Mouse (Mus musculus) adrenal gland, adult 8-10 months (tissue): ENCODE measurements around the gene Atf2. TPM values are rescaled to one million over a fixed set of nuclear protein-coding genes. Genes with fewer than 3 reads are reported as not detected.
"Not testable (repeated sequence)": the region's sequence is repeated elsewhere in the genome, so short reads cannot be mapped to it uniquely, and the experiment has no call there.

ENCODE experiments used
- DNase-seq: peaks from one replicate; pipeline ENCODE4 v3.0.0; 2022
- total RNA-seq, 4 experiments: library from RNA; stranded (reverse); gene quantifications; 2 replicates each; pipeline ENCODE4 v1.2.4; 2022

Atf2 gene
- 10 to 100 TPM; 78.4 to 95.2 (median 88.5) TPM for total RNA-seq

DNA sequence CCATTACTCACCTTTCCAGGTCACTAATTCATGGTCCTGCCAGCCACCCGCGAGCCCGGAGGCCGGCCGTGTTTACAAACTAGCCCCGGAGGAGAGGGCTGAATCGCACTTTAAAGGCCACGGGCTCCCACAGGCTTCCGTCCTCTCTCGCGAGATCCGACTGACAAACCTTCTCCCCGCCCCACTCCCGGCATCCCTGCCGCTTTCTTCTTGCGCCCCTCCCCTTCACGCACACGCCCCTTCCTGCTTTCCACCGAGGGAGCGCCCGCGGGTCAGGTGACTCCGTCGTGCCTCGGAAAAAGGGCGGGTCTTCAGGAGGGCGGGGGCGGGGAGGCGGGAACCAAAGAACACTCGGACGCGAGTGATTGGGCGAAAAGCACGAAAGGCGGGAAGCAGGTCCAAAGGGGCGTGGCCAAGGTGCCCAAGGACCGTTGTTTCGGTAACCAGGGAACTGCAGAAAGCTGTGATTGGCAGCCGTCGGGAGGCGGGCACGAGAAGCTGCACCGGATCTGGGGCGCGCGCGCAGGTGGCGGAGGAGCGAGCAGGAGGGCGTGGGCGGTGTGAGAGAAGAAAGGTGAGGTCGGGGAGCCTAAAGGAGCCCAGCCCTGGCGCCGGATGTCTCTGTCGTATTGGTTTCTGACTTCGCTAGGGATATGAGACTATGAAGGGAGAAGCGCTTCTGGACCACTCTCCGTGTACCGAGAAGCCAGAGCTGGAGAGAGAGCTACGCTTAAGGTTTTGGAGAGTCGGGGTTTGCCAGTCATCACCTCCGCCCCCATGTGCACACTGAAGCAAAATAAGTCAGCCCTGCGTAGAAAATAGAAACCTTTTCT lies at the start of gene Atf2:
Gene Atf2, minus strand, starts transcription at position 176 of the 833 bp plus-strand sequence.
- peak; percentile 99 for DNase-seq

DNA sequence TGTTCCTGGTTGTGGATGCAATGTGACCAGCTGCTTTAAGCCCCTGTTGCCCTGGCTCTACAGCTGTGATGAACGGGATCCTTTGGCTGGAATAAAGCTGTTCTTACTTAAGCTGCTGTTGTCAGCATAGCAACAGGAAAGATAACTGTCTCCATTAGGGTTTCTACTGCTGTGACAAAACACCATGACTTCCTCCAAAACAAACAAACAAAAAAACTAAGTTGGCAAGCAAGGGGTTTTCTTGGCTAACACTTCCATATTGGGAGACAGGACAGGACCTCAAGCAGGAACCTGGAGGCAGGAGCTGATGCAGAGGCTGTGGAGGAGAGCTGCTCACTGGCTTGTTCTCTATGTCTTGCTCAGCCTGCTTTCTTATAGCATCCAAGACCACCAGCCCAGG lies 48.8 kb upstream of the Atf2 start:
- DNase-seq, result no peak

- DNase-seq, result no peak
These were observed 48.0 kb upstream of the Atf2 start for GRCm38 (mm10) chr2:73940471-73940870.

GRCm38 (mm10) chr2:73938896-73939295 lies 46.5 kb upstream of the Atf2 start:
- no peak for DNase-seq

DNA sequence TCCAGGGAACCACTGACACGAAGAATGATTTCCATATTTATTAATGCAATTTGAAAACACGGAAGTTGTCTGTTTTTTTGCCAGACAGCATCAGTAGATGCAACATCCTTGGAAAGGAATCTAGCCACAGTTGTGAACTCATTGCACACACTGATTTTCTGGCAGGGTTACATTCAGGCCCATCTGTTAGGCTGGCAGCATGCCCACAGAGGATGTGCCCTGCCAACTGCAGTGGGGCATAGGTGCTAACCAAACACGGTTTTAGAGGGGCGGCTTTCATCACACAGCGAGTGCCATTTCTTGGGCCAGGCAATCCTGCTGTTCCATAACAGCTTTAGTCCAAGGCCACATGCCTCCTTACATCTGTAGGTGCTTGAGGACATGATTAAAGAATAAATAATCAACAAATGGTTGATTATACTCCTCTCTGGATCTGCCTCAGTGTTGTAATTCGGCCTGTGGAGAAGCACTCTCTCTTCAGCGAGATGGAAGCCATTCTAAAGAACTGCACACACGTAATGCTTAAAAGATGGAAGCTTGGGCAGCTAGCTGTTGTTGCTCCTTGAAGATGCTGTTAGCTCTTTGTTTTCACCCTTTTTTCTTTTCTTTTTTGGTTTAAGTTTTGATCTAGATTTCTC lies 40.4 kb upstream of the Atf2 start:
- DNase-seq, result no peak

DNA sequence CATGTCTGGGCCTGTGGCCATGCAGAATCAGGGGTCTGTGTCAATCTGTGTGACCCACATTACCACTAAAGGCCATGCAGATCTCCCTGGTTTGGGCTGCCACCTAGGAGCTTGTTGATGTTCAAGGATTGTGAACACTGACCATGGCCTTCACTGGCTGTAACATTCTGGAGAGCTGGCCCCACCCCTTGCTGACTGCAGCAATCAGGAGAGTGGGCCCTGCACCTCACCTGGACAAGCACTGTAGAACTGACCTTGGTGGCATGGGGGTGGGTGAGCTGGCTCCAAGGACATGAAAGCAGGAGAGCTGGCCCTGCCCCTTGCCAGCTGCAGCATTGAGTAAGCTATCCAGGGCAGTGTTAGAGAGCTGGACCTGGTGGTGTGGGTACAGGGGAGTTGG lies 35.3 kb upstream of the Atf2 start:
- DNase-seq, result peak; percentile 37

- DNase-seq, result no peak
These were observed 33.1 kb upstream of the Atf2 start for GRCm38 (mm10) chr2:73925539-73925938.

DNA sequence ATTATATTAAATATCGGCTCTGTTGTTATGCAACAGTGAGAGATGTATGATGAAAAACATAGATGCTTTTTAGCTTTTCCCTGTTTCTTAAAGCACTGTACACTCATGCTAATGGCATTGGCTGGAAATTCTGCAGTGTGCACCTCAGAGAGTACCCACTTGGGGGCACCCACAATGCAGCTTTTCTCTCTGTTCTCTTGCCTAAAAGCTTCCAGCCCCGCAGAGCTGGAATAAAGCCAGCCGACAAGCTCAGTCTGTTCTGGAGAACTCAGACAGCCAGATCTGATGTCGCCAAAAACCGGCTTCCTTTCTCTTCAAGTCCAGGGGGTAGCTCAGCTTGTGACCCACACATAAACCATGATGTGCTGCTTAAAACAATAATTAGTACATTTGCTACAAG lies 32.6 kb upstream of the Atf2 start:
- DNase-seq, result peak; percentile 68

GRCm38 (mm10) chr2:73919642-73920041 lies 27.2 kb upstream of the Atf2 start:
- no peak for DNase-seq

DNA sequence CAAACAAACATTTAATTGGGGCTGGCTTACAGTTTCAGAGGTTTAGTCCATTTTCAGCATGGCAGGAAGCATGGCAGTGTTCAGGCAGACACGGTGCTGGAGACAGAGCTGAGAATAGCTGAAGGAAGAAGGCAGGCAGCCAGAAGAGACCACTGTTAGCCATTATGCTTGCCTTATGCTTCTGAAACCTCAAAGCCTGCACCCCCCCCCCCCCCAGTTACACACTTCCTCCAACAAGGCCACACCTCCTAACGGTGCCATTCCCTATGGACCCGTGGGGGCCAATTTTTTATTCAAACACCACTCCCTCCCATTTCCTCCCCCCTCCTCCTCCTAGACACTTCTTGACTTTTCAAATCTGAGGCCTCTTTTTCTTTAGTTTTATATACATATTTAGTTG lies 19.8 kb upstream of the Atf2 start:
- DNase-seq, result no peak

DNA sequence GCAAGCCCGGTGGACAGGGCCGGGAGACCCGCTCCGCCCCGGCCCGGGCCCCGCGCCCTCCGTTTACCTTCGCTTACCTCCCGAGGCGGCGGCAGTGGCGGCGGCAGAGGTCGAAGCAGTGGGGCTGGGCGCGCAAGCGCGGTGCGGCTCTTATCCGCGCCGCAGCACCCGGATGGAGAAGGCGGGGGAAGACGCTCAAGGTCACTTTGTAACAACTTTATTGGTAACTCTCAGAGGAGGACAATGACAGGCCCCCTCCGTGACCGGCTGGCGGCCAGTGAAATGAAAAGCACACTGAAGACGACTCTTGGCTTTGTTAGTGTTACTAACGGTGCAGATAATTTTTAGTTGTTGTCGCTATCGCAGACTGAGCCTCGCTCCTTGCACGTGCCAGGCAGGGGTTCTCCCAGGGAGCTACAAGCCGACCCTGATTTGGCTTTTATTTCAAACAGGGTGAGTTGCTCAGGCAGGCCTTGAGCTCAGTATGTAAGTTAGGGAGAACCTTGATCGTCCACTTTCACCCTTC lies 18.8 kb upstream of the Atf2 start, which contains the start of gene Atp5g3:
Gene Atp5g3, minus strand, starts transcription at position 152 of the 526 bp plus-strand sequence.
- peak; percentile 91 for DNase-seq

DNA sequence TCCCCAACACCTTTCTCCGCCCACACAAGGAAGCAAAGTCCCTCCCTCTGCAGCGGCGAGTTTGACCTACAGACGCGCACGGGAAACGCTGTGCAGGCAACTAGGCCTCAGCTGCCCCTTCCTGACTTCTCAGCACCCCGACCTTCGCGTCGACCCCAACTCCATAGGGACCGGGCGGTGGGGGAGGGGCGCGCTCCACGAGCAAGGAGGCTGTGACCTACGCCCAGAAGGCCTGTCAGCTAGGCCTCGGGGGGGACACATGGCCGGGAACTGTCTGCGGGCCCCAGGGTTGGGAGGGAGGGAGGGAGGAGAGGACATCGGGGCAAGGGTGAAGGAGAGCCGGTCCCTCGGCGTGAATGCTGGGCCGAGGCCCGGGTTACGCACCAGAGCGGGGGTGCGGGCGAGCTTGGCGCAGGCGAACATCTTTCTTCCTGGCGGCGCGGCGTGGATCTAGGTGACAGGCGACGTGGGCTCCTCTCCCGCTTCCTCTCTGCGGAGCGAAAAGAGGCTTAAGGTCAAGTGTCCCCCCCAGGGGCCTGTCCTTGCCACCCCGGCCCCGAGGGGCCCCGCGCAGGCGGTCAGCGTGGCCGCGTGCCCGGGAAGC lies 18.2 kb upstream of the Atf2 start:
- DNase-seq, result peak; percentile 45

DNA sequence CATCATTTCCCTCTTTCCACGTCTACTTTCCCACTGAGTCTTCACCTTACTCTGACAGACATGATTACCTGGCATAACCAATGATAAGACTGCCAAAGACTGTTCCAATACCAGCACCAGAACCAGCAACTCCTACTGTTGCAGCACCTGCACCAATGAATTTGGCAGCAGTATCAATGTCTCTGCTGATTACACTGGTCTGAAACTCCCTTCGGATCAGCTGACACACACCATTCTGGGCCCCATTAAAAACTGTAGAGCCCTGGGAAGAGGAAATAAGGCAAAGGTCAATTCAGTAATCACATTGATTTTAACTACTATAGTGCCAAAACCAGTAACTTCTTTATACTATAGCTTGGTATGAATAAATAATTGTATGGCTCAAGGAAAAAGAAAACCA lies 16.7 kb upstream of the Atf2 start:
- no peak for DNase-seq

DNA sequence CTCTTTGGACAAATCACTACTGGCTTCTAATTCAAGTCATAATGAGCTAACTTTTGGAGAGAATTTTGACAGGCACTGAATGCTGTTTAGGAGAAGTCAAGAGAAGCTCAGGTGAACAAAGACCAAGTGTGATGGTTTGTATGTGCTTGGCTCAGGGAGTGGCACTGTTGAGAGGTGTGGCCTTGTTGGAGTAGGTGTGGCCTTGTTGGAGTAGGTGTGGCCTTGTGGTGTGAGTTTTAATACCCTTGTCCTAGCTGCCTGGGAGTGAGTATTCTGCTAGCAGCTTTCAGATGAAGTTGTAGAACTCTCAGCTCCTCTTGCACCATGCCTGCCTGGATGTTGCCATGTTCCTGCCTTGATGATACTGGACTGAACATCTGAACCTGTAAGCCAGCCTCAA lies 12.2 kb upstream of the Atf2 start:
- not testable (repeated sequence) for DNase-seq

GRCm38 (mm10) chr2:73903536-73903935 lies 11.1 kb upstream of the Atf2 start:
- no peak for DNase-seq

DNA sequence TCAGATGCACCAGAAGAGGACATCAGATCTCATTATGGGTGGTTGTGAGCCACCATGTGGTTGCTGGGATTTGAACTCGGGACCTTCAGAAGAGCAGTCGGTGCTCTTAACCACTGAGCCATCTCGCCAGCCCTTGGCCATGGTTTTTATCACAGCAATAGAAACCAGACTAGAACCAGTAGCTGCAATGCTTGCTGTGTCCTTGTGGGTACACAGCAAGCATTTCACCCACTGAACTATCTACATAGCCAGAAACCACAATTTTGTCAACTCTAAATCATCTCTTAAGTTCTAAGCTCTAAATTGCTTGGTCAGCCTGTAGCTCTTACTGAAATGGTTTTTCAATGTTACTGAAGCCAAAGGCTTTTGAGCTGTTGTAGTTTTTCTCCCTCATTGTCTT lies 9.9 kb upstream of the Atf2 start:
- not testable (repeated sequence) for DNase-seq

DNA sequence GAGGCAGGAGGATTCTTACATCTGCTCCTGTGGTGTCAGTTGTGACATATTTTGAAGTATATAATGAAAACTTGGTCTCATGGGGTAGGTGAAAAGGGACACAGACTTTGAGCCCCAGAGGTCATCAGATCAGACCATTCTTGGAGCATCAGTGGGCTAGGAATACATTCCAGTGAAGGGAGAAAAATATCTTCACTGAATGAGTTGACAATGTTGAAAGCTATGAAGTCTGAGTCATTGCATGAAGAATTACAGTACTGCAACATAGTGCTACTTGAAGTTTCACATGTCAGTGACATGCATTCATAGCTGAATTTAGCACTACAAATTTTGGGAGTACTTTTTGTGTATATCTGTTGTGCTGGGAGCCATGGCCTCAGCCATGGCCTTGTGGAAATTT lies 8.7 kb upstream of the Atf2 start:
- no peak for DNase-seq

DNA sequence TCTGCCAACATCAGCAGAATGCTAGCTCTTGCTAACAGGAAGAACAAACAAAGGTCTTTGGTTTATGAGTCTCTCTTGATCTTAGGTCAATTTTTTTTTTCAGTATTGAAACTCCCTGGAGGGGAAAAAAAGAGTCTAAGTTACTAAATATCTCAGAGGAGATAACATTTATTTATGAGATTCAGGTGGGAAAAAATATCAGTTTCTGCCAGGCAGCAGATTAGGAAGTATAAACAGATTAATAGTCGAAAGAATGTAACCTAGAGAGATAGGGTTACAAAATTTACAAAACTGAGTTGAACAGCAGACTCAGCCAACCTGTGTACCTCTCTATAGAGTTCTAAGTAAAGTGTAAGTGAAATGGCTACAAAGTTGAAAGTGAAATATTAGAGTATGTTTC lies 7.9 kb upstream of the Atf2 start:
- no peak for DNase-seq

DNA sequence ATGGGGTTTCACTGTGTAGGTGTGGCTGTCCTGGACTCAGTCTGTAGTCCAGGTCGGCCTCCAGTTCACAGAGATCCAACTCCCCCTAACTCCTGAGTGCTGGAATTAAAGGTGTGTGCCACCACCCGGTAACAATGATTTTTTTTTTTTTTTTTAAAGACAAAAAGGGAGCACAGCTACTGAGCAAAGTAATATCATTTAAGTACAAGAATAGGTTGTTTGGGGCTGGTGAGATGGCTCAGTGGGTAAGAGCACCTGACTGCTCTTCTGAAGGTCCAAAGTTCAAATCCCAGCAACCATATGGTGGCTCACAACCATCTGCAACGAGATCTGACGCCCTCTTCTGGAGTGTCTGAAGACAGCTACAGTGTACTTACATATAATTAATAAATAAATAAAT lies 4.5 kb upstream of the Atf2 start:
- DNase-seq, result not testable (repeated sequence)

DNA sequence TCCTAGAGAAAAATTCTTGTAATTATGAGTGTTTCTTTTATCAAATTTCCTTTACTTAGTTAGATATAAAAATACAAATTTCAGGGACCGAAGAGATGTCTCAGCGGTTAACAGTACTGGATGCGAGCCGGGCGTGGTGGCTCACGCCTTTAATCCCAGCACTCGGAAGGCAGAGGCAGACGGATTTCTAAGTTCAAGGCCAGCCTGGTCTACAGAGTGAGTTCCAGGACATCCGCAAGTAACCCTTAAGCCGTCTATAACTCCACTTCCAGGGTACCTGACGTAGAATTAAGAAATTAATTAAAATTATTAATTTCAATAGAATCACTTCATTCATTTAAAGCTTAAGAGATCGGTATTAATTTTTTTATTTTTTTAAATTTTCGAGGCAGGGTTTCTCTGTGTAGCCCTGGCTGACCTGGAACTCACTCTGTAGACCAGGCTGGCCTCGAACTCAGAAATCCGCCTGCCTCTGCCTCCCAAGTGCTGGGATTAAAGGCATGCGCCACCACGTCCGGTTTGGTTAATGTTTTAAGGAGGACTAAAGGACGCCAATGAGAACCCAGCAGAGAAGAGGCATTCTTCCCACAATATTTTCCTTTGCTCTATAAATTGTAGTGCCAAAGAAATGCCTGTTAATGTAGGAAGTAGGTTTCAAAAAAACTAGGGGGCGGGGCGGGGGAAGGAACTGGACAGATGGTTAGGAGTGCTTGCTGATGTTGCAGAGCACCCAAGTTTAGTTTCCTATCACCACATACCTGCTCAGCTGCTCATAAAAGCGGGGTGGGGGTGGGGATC lies 1.2 kb upstream of the Atf2 start:
- no peak for DNase-seq

- peak; percentile 46 for DNase-seq
These were observed 557 bp downstream of the Atf2 start for GRCm38 (mm10) chr2:73891701-73892463.

- no peak for DNase-seq
These were observed 6.4 kb downstream of the Atf2 start for GRCm38 (mm10) chr2:73885997-73886396.
